Mouse (Mus musculus) heart, embryonic 14.5 days (tissue): ENCODE results near the gene Lrrk2. TPM values are rescaled to one million over a fixed set of nuclear protein-coding genes. Genes with fewer than 3 reads are reported as not detected.
A peak's percentile ranks its signal among the peaks of the same experiment; 100 is the strongest.

Experiments
- ATAC-seq: fragments of 200-750 bp; cut with Nextera tagmentation; 2 replicates; pipeline ENCODE4 v1.8.0; 2017; ENCODE audit warnings: low read depth, moderate TSS enrichment; ENCODE audit not compliant: insufficient number of reproducible peaks, insufficient read depth, low FRiP score
- H3K27ac ChIP-seq, 2 experiments: fragments of 200-500 bp in 1 of 2; fragments of 300-500 bp in 1 of 2; sonication (generic) in 1 of 2; replicated peaks in 1 of 2; 2 replicates each; pipeline ENCODE4 v1.5.1; 2012 to 2014; ENCODE audit warnings: low read depth in 2 of 2, low read length in 2 of 2, control low read depth in 1 of 2, mild to moderate bottlenecking in 1 of 2, mixed read lengths in 1 of 2; ENCODE audit not compliant: control insufficient read depth in 1 of 2, insufficient read depth in 1 of 2
- H3K27me3 ChIP-seq: fragments of 300-500 bp; sonication (generic); 2 replicates; pipeline ENCODE4 v1.6.1; 2014; ENCODE audit warnings: mild to moderate bottlenecking, low read length, control low read depth; ENCODE audit not compliant: control insufficient read depth, insufficient read depth
- H3K36me3 ChIP-seq: fragments of 300-500 bp; sonication (generic); 2 replicates; pipeline ENCODE4 v1.6.1; 2014; ENCODE audit warnings: mild to moderate bottlenecking, control low read depth, low read length, mixed read lengths; ENCODE audit not compliant: control insufficient read depth, insufficient read depth
- H3K4me1 ChIP-seq, 2 experiments: fragments of 200-500 bp in 1 of 2; fragments of 300-500 bp in 1 of 2; sonication (generic) in 1 of 2; 2 replicates each; pipeline ENCODE4 v1.6.1; 2012 to 2014; ENCODE audit warnings: low read length in 2 of 2, control low read depth in 1 of 2, mixed read lengths in 1 of 2; ENCODE audit not compliant: control insufficient read depth in 2 of 2, insufficient read depth in 2 of 2
- H3K4me2 ChIP-seq: fragments of 300-500 bp; sonication (generic); 2 replicates; pipeline ENCODE4 v1.6.1; 2014; ENCODE audit warnings: mild to moderate bottlenecking, low read length
- H3K4me3 ChIP-seq, 2 experiments: fragments of 200-500 bp in 1 of 2; fragments of 300-500 bp in 1 of 2; sonication (generic) in 1 of 2; 2 replicates each; pipeline ENCODE4 v1.5.1; 2012 to 2014; ENCODE audit warnings: low read length in 2 of 2, mild to moderate bottlenecking in 2 of 2, control low read depth in 1 of 2, low read depth in 1 of 2, moderate library complexity in 1 of 2; ENCODE audit not compliant: control insufficient read depth in 1 of 2, insufficient read depth in 1 of 2
- H3K9ac ChIP-seq: fragments of 300-500 bp; sonication (generic); 2 replicates; pipeline ENCODE4 v1.6.1; 2014; ENCODE audit warnings: mild to moderate bottlenecking, low read length
- H3K9me3 ChIP-seq: fragments of 300-500 bp; sonication (generic); 2 replicates; pipeline ENCODE4 v1.6.1; 2016; ENCODE audit warnings: low read length, control low read depth; ENCODE audit not compliant: control insufficient read depth
- WGBS: fragments of 180-500 bp; shearing (Covaris S2); extraction: QIAGEN DNeasy Blood & Tissue Kit; methylation state at CpG from one replicate; pipeline ENCODE4 v1.1.7; 2014; 5-methylcytosine and 5-hydroxymethylcytosine counted together
- polyA plus RNA-seq: library from polyadenylated mRNA; unstranded; fragments of >200 nt; fragmentation: Nextera tagmentation; extraction: Ambion mirVana; gene quantifications from 2 replicates; pipeline ENCODE4 v1.2.1, GENCODE M21; 2014

Gene Lrrk2
- polyA plus RNA-seq, 1 experiment from 2014 or later: 6.6 TPM

GRCm38 (mm10) chr15:91735216-91735922 lies 62.4 kb downstream of the Lrrk2 start:
- Histone ChIP-seq H3K27me3 (no peaks in the 10 kb centered on the region), H3K27ac (peak overlapping the region; percentile 33 to 38; a peak in 1 of 4 replicates), H3K4me2 (peak overlapping the region; percentile 50), H3K36me3 (peaks cover 38% of the 10 kb centered on the region), H3K4me3 (no peak overlapping the region; a peak in 1 of 4 replicates), H3K9me3 (no peaks in the 10 kb centered on the region), H3K9ac (no peak overlapping the region), H3K4me1 (peaks cover 0 to 3% of the 10 kb centered on the region in 2 experiments; a peak in 2 of 4 replicates)
- WGBS: 40% methylated on average over 14 of the region's 14 CpGs
- ATAC-seq: no peak; the same call in 1 of the 2 replicates

- WGBS: 39% methylated on average over 15 of the region's 15 CpGs
- H3K4me1 ChIP-seq: peaks cover 0 to 3% of the 10 kb centered on the region in 2 experiments; a peak in 2 of 4 replicates
Measured at GRCm38 (mm10) chr15:91736791-91737533, 64.0 kb downstream of the Lrrk2 start.

GRCm38 (mm10) chr15:91738808-91739207 lies 65.8 kb downstream of the Lrrk2 start:
- Histone ChIP-seq H3K4me1 (peaks cover 0 to 3% of the 10 kb centered on the region in 2 experiments; a peak in 2 of 4 replicates), H3K9me3 (no peaks in the 10 kb centered on the region), H3K27me3 (no peaks in the 10 kb centered on the region), H3K36me3 (peaks cover 25% of the 10 kb centered on the region), H3K4me2 (no peak overlapping the region), H3K27ac (no peak overlapping the region), H3K9ac (no peak overlapping the region), H3K4me3 (no peak overlapping the region)
- 84% methylated on average over 9 of the region's 9 CpGs for whole genome bisulfite sequencing
- ATAC-seq: no peak

More at GRCm38 (mm10) chr15:91736791-91737533, 64.0 kb downstream of the Lrrk2 start:
- no peak overlapping the region for H3K9ac ChIP-seq
- H3K4me2 ChIP-seq: no peak overlapping the region
- H3K27me3 ChIP-seq: no peaks in the 10 kb centered on the region
- H3K4me3 ChIP-seq: no peak overlapping the region
- no peak overlapping the region for H3K27ac ChIP-seq
- H3K9me3 ChIP-seq: no peaks in the 10 kb centered on the region
- no peak for ATAC-seq
- peaks cover 33% of the 10 kb centered on the region for H3K36me3 ChIP-seq

- no peak overlapping the region for H3K4me2 ChIP-seq
- no peaks in the 10 kb centered on the region for H3K9me3 ChIP-seq
- no peak overlapping the region for H3K27ac ChIP-seq
- no peak overlapping the region for H3K9ac ChIP-seq
- peaks cover 6% of the 10 kb centered on the region for H3K36me3 ChIP-seq
- no peaks in the 10 kb centered on the region for H3K4me1 ChIP-seq
- H3K4me3 ChIP-seq: no peak overlapping the region
- H3K27me3 ChIP-seq: no peaks in the 10 kb centered on the region
- 82% methylated on average over 4 of the region's 4 CpGs for WGBS
- ATAC-seq: no peak
Measured at GRCm38 (mm10) chr15:91745501-91745900, 72.5 kb downstream of the Lrrk2 start.

GRCm38 (mm10) chr15:91752111-91752510 lies 79.1 kb downstream of the Lrrk2 start:
- 68% methylated on average over 12 of the region's 12 CpGs for WGBS

GRCm38 (mm10) chr15:91753378-91754080 lies 80.6 kb downstream of the Lrrk2 start:
- Histone ChIP-seq H3K4me3 (no peak overlapping the region), H3K4me1 (no peaks in the 10 kb centered on the region), H3K27me3 (no peaks in the 10 kb centered on the region), H3K36me3 (peaks cover 16% of the 10 kb centered on the region), H3K4me2 (peak overlapping the region; percentile 49; the same call in 1 of the 2 replicates), H3K9me3 (no peaks in the 10 kb centered on the region), H3K9ac (no peak overlapping the region), H3K27ac (no peak overlapping the region)
- WGBS: 79% methylated on average over 14 of the region's 14 CpGs
- no peak for ATAC-seq

More at GRCm38 (mm10) chr15:91752111-91752510, 79.1 kb downstream of the Lrrk2 start:
- ATAC-seq: no peak
- Histone ChIP-seq H3K27ac (no peak overlapping the region), H3K36me3 (peaks cover 13% of the 10 kb centered on the region), H3K9me3 (no peaks in the 10 kb centered on the region), H3K4me2 (no peak overlapping the region), H3K9ac (no peak overlapping the region), H3K27me3 (no peaks in the 10 kb centered on the region), H3K4me3 (no peak overlapping the region), H3K4me1 (no peaks in the 10 kb centered on the region)

- 15% methylated on average over 3 of the region's 3 CpGs for WGBS
- no peak for ATAC-seq
- peaks cover 16% of the 10 kb centered on the region for H3K36me3 ChIP-seq
- H3K4me2 ChIP-seq: peak overlapping the region; percentile 49
- no peak overlapping the region for H3K27ac ChIP-seq
- H3K4me3 ChIP-seq: no peak overlapping the region
- H3K9me3 ChIP-seq: no peaks in the 10 kb centered on the region
- no peaks in the 10 kb centered on the region for H3K4me1 ChIP-seq
- H3K27me3 ChIP-seq: no peaks in the 10 kb centered on the region
- H3K9ac ChIP-seq: no peak overlapping the region
Measured at GRCm38 (mm10) chr15:91754546-91754945, 81.6 kb downstream of the Lrrk2 start.
